Mouse (Mus musculus) lung, postnatal 0 days (tissue): ENCODE measurements around the gene Tctex1d4. TPM values are rescaled to one million over a fixed set of nuclear protein-coding genes. Genes with fewer than 3 reads are reported as not detected.

Source experiments
- ATAC-seq: fragments of 200-750 bp; cut with Nextera tagmentation; 2 replicates; pipeline ENCODE4 v1.8.0; 2017; ENCODE audit warnings: moderate library complexity
- DNase-seq: peaks from one replicate; pipeline ENCODE4 v3.0.0-alpha.2; 2016; ENCODE audit warnings: low spot score
- H3K27ac ChIP-seq: fragments of 300-500 bp; sonication (generic); 2 replicates; pipeline ENCODE4 v1.5.1; 2014; ENCODE audit warnings: antibody characterized with exemption, mild to moderate bottlenecking, low read length, mixed read lengths
- H3K27me3 ChIP-seq: fragments of 300-500 bp; sonication (generic); replicated peaks from 2 replicates; pipeline ENCODE4 v1.6.1; 2014; ENCODE audit warnings: low read length, mixed read lengths; ENCODE audit not compliant: insufficient read depth
- H3K36me3 ChIP-seq: fragments of 300-500 bp; sonication (generic); 2 replicates; pipeline ENCODE4 v1.6.1; 2014; ENCODE audit warnings: low read length, mixed read lengths; ENCODE audit not compliant: insufficient read depth
- H3K4me1 ChIP-seq: fragments of 300-500 bp; sonication (generic); 2 replicates; pipeline ENCODE4 v1.6.1; 2014; ENCODE audit warnings: antibody characterized with exemption, low read depth, low read length, mixed read lengths; ENCODE audit not compliant: insufficient read depth
- H3K4me2 ChIP-seq: fragments of 300-500 bp; sonication (generic); replicated peaks from 2 replicates; pipeline ENCODE4 v1.6.1; 2014; ENCODE audit warnings: low read depth, mild to moderate bottlenecking, low read length, moderate library complexity, mixed read lengths
- H3K4me3 ChIP-seq: fragments of 300-500 bp; sonication (generic); 2 replicates; pipeline ENCODE4 v1.5.1; 2014; ENCODE audit warnings: low read depth, low read length
- H3K9ac ChIP-seq: fragments of 300-500 bp; sonication (generic); replicated peaks from 2 replicates; pipeline ENCODE4 v1.6.1; 2014; ENCODE audit warnings: low read depth, mild to moderate bottlenecking
- H3K9me3 ChIP-seq: fragments of 300-500 bp; sonication (generic); 2 replicates; pipeline ENCODE4 v1.6.1; 2016; ENCODE audit warnings: low read length, mixed read lengths
- CTCF ChIP-seq: IDR thresholded peaks from 2 replicates; pipeline ENCODE4 v1.5.1; 2016; ENCODE audit warnings: antibody characterized with exemption, mild to moderate bottlenecking
- EP300 ChIP-seq: IDR thresholded peaks from 2 replicates; pipeline ENCODE4 v1.6.1; 2016; ENCODE audit warnings: antibody characterized with exemption, mild to moderate bottlenecking, control low read depth
- WGBS: fragments of 180-500 bp; shearing (Covaris S2); extraction: QIAGEN DNeasy Blood & Tissue Kit; methylation state at CpG from one replicate; pipeline ENCODE4 v1.1.7; 2014; 5-methylcytosine and 5-hydroxymethylcytosine counted together
- polyA plus RNA-seq: library from polyadenylated mRNA; unstranded; fragments of >200 nt; fragmentation: Nextera tagmentation; extraction: Ambion mirVana; gene quantifications from 2 replicates; pipeline ENCODE4 v1.2.1, GENCODE M21; 2015

Tctex1d4 gene
- 26.1 and 27.2 TPM in 2 replicates for polyA plus RNA-seq

DNA sequence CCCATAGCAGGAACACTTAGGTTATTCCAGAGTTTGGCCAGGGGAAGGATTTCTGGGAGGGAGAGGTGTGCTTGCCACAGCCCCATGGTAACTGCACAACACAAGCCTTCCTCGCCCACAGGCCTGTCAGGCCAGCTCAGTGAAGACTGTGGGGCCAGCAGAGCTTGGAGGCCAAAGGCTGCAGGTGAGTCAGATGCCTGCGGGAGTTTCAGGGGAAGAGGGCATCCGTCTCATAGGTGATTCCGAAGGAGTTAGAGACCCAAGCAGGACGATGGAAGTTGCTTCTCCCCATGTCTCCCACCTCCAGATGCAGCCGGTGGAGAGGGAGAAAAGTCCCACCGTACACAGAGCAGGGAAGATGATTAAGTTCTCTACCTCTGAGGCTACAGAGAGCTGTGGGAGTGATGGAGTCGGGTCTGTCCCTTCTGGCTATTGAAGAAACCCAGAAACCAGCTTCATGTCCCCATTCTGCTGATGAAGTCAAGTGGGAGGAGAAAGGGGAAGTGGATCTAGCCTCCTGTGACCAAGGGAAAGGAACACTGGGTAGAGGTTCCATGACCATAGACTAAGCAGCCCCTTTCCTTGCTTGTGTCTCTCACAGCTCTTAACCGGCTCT, at the start of gene Tctex1d4:
Gene Tctex1d4 (plus strand): TSS at position 120 of the 616 bp plus-strand sequence.
- Histone ChIP-seq H3K4me3 (no peak within 1 kb of the TSS), H3K27ac (peak within 1 kb of the TSS; percentile 88), H3K4me2 (no peak within 1 kb of the TSS), H3K27me3 (no peaks in the 10 kb centered on the region), H3K9ac (peak within 1 kb of the TSS; percentile 16; the same call in 1 of the 2 replicates), H3K9me3 (no peaks in the 10 kb centered on the region), H3K36me3 (no peaks in the 10 kb centered on the region), H3K4me1 (peaks cover 20% of the 10 kb centered on the region)
- DNase-seq (peak; percentile 43), ATAC-seq (0 out of 2 replicates have a peak, but pooled peaks have one; percentile 2)
- TF ChIP-seq EP300 (no peak), CTCF (no peak)
- 81% methylated on average over 9 of the region's 9 CpGs for WGBS

DNA sequence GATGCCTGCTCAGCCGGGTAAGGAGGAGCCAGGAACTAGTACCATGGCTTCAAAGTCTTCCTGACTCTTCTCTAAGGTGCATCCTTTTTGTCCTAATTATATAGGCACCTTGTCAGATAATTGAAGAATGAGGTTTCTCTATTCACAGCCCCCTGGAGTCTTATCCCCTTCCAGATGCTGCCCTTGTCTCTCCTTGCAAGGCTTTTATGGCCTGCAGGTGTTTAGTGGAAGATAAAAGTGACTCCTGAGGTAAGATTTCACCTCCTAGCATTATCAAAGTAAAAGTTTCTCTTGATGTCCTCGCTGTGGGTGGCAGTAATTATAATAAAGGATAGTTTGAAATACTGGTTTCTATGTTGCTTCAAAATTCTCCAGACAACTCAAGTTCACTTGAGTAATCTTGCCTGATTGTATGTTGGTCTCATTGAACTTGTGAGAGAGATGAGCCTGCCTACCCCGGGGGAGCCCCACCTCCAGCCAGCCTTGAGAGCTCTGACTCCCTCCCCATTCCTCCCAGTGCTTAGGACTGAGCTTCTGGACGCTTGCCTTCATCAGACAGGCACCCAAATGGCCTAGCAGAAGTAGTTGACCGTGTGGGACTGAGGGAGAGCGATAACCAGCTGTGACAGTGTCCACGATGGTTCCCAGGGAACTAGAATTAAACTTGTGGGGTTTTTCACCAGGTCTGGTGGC, 38.5 kb upstream of the Tctex1d4 start:
- H3K9me3 ChIP-seq: no peaks in the 10 kb centered on the region
- H3K9ac ChIP-seq: no peak overlapping the region
- no peaks in the 10 kb centered on the region for H3K36me3 ChIP-seq
- ATAC-seq (no peak), DNase-seq (no peak)
- H3K4me2 ChIP-seq: no peak overlapping the region
- WGBS: 75% methylated on average over 7 of the region's 7 CpGs
- H3K27ac ChIP-seq: no peak overlapping the region
- no peak overlapping the region for H3K4me3 ChIP-seq
- TF ChIP-seq EP300: no peak
- no peak for TF ChIP-seq CTCF
- H3K27me3 ChIP-seq: no peaks in the 10 kb centered on the region
- no peaks in the 10 kb centered on the region for H3K4me1 ChIP-seq

GRCm38 (mm10) chr4:117090586-117090985, 36.0 kb upstream of the Tctex1d4 start:
- H3K27ac ChIP-seq: no peak overlapping the region
- no peak overlapping the region for H3K4me2 ChIP-seq
- WGBS: 69% methylated on average over 7 of the region's 7 CpGs
- H3K27me3 ChIP-seq: no peaks in the 10 kb centered on the region
- no peaks in the 10 kb centered on the region for H3K36me3 ChIP-seq
- TF ChIP-seq CTCF: no peak
- no peak for TF ChIP-seq EP300
- ATAC-seq: no peak
- no peaks in the 10 kb centered on the region for H3K9me3 ChIP-seq
- DNase-seq: no peak
- no peak overlapping the region for H3K9ac ChIP-seq
- H3K4me3 ChIP-seq: no peak overlapping the region
- H3K4me1 ChIP-seq: no peaks in the 10 kb centered on the region

DNA sequence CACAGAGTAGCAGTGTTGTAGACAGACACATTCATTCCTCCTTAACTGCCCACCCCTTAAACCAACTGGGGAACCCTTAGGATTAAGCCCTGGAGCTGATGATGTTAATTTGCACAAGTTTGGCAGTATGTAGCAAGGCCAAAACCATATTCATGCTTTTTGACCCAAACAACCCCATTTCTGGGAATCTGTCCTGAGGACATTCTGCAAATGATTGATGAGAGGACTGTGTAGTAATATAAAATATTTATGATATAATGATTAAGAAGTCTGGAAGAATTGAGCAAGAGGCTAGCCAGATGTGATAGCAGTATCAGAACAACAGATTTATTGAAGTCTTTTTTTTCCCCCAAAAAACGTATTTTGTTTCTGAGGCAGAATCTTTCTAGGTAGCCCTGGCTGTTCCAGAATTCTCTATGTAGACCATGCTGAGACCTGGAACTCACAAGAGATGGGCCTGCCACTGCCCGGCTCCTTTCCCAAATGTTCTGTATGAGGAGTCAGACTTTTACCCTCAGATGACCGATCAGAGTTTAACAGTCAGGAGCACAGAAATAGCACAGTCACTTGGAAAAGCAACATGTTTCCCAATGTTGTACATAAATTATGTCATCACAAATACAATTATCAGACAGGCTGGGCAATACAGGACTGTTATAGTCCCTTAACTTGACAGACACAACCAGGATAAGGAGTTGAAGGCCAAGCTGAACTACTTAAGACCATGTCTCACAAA, 31.8 kb upstream of the Tctex1d4 start:
- TF ChIP-seq CTCF (no peak), EP300 (peak; percentile 30; the same call in 1 of the 2 replicates)
- DNase-seq (peak; percentile 64), ATAC-seq (peak; percentile 22; the same call in 1 of the 2 replicates)
- H3K9ac ChIP-seq: no peak overlapping the region
- H3K27me3 ChIP-seq: no peaks in the 10 kb centered on the region
- no peak overlapping the region for H3K4me3 ChIP-seq
- no peaks in the 10 kb centered on the region for H3K36me3 ChIP-seq
- H3K4me2 ChIP-seq: no peak overlapping the region
- no peaks in the 10 kb centered on the region; the same call in 1 of the 2 replicates for H3K4me1 ChIP-seq
- H3K9me3 ChIP-seq: no peaks in the 10 kb centered on the region
- H3K27ac ChIP-seq: no peak overlapping the region
- WGBS: 71% methylated on average over 3 of the region's 3 CpGs

GRCm38 (mm10) chr4:117095551-117096452, 30.8 kb upstream of the Tctex1d4 start, which contains the start of gene Ptch2:
TSS of gene Ptch2 (plus strand) at chr4:117096075.
- TF ChIP-seq EP300 (no peak), CTCF (no peak; the same call in 1 of the 2 replicates)
- H3K9ac ChIP-seq: peak within 1 kb of the TSS; percentile 41; the same call in 1 of the 2 replicates
- no peaks in the 10 kb centered on the region for H3K27me3 ChIP-seq
- no peaks in the 10 kb centered on the region for H3K9me3 ChIP-seq
- H3K36me3 ChIP-seq: no peaks in the 10 kb centered on the region
- peak within 1 kb of the TSS; percentile 48 for H3K4me3 ChIP-seq
- WGBS: 3% methylated on average over 44 of the region's 50 CpGs
- H3K27ac ChIP-seq: no peak within 1 kb of the TSS; the same call in 1 of the 2 replicates
- H3K4me2 ChIP-seq: peak within 1 kb of the TSS; percentile 94
- DNase-seq (peak; percentile 68), ATAC-seq (peak; percentile 77)
- H3K4me1 ChIP-seq: no peaks in the 10 kb centered on the region; the same call in 1 of the 2 replicates
